Mouse (Mus musculus) lung, postnatal 0 days (tissue): ENCODE results near the gene Cacna1g.

Source experiments
- CTCF ChIP-seq: IDR thresholded peaks from 2 replicates; pipeline ENCODE4 v1.5.1; 2016; ENCODE audit warnings: antibody characterized with exemption, mild to moderate bottlenecking
- EP300 ChIP-seq: IDR thresholded peaks from 2 replicates; pipeline ENCODE4 v1.6.1; 2016; ENCODE audit warnings: antibody characterized with exemption, mild to moderate bottlenecking, control low read depth

DNA sequence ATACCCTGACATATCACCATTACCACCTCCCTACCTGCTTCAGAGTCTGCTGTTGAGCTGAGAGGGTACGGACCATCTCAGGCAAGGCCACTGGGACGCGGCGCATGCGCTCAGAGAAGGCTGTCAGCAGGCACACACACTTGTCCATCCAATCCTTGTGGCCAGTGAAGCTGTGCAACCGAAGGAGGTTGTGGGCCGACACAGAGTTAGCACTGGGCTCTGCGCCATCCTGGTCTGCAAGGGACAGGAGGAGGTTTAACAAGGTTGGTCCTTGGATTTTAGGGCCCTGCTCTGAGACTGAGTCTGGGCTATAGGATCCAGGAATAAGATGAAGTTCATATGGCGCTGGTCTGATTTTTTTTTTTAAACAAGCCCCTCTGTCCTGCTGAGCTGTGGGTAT is 6.4 kb upstream of the Cacna1g start:
- TF ChIP-seq CTCF (no peak), EP300 (no peak)
